Mouse (Mus musculus) ES-E14 (cell line): ENCODE measurements around the gene Clasp2. TPM values are rescaled to one million over a fixed set of nuclear protein-coding genes. Genes with fewer than 3 reads are reported as not detected.
A peak's percentile ranks its signal among the peaks of the same experiment; 100 is the strongest.

Experiments used
- DNase-seq: peaks from one replicate; pipeline ENCODE4 v3.0.0-alpha.2; 2013; ENCODE audit warnings: low read depth, low spot score
- H3K27ac ChIP-seq: 2 replicates; pipeline ENCODE4 v1.5.1; 2012; ENCODE audit warnings: low read depth, mild to moderate bottlenecking, low read length, moderate library complexity, mixed read lengths; ENCODE audit not compliant: poor library complexity, insufficient read depth, severe bottlenecking
- H3K36me3 ChIP-seq: 2 replicates; pipeline ENCODE4 v1.6.1; 2012; ENCODE audit warnings: mild to moderate bottlenecking, low read length, moderate library complexity, mixed read lengths; ENCODE audit not compliant: control insufficient read depth, poor library complexity, insufficient read depth, severe bottlenecking
- H3K4me1 ChIP-seq, 2 experiments: fragments of 150-350 bp in 1 of 2; sonication (generic) in 1 of 2; 2 replicates each; pipeline ENCODE4 v1.6.1; 2012; ENCODE audit warnings: low read length in 2 of 2, mild to moderate bottlenecking in 1 of 2, mixed read lengths in 1 of 2; ENCODE audit not compliant: control insufficient read depth in 2 of 2, insufficient read depth in 2 of 2, poor library complexity in 1 of 2
- H3K4me3 ChIP-seq, 2 experiments: fragments of 150-350 bp in 1 of 2; sonication (generic) in 1 of 2; 2 replicates each; pipeline ENCODE4 v1.5.1; 2012; ENCODE audit warnings: low read length in 2 of 2, low read depth in 1 of 2, mild to moderate bottlenecking in 1 of 2, mixed read lengths in 1 of 2; ENCODE audit not compliant: insufficient read depth in 1 of 2, poor library complexity in 1 of 2, severe bottlenecking in 1 of 2
- H3K9ac ChIP-seq: 2 replicates; pipeline ENCODE4 v1.6.1; 2012; ENCODE audit warnings: low read depth, mild to moderate bottlenecking, low read length, mixed read lengths; ENCODE audit not compliant: poor library complexity, insufficient read depth, severe bottlenecking
- H3K9me3 ChIP-seq: fragments of 150-350 bp; sonication (generic); 2 replicates; pipeline ENCODE4 v1.6.1; 2012; ENCODE audit warnings: low read depth, mild to moderate bottlenecking, low read length; ENCODE audit not compliant: control insufficient read depth, insufficient read depth
- CHD2 ChIP-seq: IDR thresholded peaks from 2 replicates; pipeline ENCODE4 v1.6.1; 2014; ENCODE audit warnings: mild to moderate bottlenecking, low read depth, low read length, inconsistent platforms
- HCFC1 ChIP-seq: IDR thresholded peaks from 2 replicates; pipeline ENCODE4 v1.6.1; 2012; ENCODE audit warnings: low read length, inconsistent platforms, borderline replicate concordance; ENCODE audit not compliant: insufficient read depth
- MAFK ChIP-seq: IDR thresholded peaks from 2 replicates; pipeline ENCODE4 v1.6.1; 2014; ENCODE audit warnings: mild to moderate bottlenecking, low read depth, low read length, inconsistent platforms; ENCODE audit not compliant: insufficient read depth
- ZC3H11A ChIP-seq: IDR thresholded peaks from 2 replicates; pipeline ENCODE4 v1.6.1; 2012; ENCODE audit warnings: low read depth, mild to moderate bottlenecking, inconsistent platforms, low read length, borderline replicate concordance
- ZNF384 ChIP-seq: IDR thresholded peaks from 2 replicates; pipeline ENCODE4 v1.6.1; 2012; ENCODE audit warnings: low read depth, low read length, inconsistent platforms
- in situ Hi-C, 2 experiments: fragments of 600-800 bp; cut with MboI; formaldehyde crosslinking; loops; one replicate each; pipeline ENCODE4 v1.15.1; 2025; ENCODE audit warnings: low sequenced_read_pairs in 2 of 2, inconsistent platforms in 1 of 2; ENCODE audit not compliant: unreplicated experiment in 2 of 2
- total RNA-seq: library from RNA; depleted of rRNA; stranded (reverse); fragments of 300-350 nt; gene quantifications from 2 replicates; pipeline ENCODE4 v1.2.3, GENCODE M21; 2012

Gene Clasp2
- total RNA-seq, 1 experiment, result 35.5 TPM

DNA sequence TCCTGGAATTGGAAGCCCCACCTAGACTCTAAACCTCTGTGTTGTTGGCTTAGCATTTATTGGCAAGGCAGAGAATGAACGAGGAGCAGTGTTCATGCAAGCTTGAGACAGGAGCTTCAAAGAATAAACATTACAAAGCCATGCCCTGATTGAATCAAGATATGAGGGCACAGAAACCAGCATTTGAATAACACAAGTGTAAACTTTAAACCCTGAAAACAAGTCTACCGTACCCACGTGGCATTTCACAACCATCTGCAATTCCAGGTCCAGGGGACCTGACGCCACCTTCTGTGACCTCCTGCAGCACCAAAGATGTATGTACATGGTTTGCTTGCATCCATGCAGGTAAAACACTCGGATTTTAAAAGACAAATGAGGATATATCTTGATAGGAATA is 181.4 kb downstream of the Clasp2 start:
- in situ Hi-C loops, result no loop called here
- Histone ChIP-seq H3K4me1 (no peaks in the 10 kb centered on the region), H3K36me3 (peaks cover 2% of the 10 kb centered on the region; the same call in 1 of the 2 replicates), H3K27ac (no peak overlapping the region), H3K4me3 (no peak overlapping the region), H3K9me3 (no peaks in the 10 kb centered on the region), H3K9ac (no peak overlapping the region)
- TF ChIP-seq MAFK (no peak), ZNF384 (no peak), ZC3H11A (no peak), HCFC1 (no peak), CHD2 (no peak)
- no peak for DNase-seq

DNA sequence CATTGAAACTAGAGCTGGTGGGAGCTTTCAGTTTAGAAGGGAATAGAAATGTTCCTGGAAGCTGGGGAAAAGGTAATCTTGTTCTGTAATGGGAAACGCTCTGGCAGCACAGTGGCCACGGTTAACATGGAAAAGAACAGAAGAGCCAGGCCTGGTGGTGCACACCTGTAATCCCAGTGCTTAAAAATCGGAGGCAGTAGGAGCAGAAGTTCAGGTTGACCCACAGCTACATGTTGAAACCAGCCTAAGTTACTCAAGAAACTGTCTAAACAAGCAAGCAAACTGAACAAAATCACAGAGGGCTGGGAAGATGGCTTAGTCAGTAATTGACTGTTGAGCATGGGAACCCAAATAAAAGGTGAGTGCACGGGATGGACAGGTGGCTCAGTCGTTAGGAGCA is 183.6 kb downstream of the Clasp2 start:
- no peak for DNase-seq
- Histone ChIP-seq H3K9me3 (no peaks in the 10 kb centered on the region), H3K36me3 (0 out of 2 replicates have a peak, but pooled peaks cover 2% of the 10 kb centered on the region), H3K27ac (no peak overlapping the region), H3K4me1 (no peaks in the 10 kb centered on the region; a peak in 1 of 4 replicates), H3K9ac (no peak overlapping the region), H3K4me3 (no peak overlapping the region)
- TF ChIP-seq ZC3H11A (no peak), ZNF384 (no peak), CHD2 (no peak), HCFC1 (no peak), MAFK (no peak)
- in situ Hi-C loops, result no loop called here

DNA sequence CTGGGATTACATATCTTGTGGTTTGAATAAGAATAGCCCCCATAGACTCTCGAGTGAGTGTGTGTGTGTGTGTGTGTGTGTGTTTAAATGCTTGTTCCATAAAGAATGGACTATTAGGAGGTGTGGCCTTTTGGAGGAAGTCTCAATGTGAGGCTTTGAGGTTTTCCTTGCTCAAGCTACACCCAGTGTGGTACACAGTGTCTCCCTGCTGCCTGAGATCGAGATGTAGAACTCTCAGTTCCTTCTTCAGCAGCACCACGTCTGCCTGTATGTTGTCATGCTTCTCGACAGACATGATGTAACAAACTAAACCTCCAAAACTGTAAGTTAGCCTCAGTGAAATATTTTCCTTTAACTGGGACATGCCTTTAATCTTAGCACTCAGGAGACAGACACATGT is 187.3 kb downstream of the Clasp2 start:
- Histone ChIP-seq H3K36me3 (no peaks in the 10 kb centered on the region), H3K9ac (no peak overlapping the region), H3K27ac (no peak overlapping the region), H3K9me3 (no peaks in the 10 kb centered on the region), H3K4me1 (peaks cover 0 to 3% of the 10 kb centered on the region in 2 experiments; a peak in 2 of 4 replicates), H3K4me3 (no peak overlapping the region)
- TF ChIP-seq HCFC1 (no peak), MAFK (no peak), ZNF384 (no peak), ZC3H11A (no peak), CHD2 (no peak)
- in situ Hi-C loops, result no loop called here
- no peak for DNase-seq

GRCm38 (mm10) chr9:113929676-113930075 is 188.4 kb downstream of the Clasp2 start:
- in situ Hi-C loops, result no loop called here
- Histone ChIP-seq H3K36me3 (no peaks in the 10 kb centered on the region), H3K4me3 (peak overlapping the region in 1 of 2 experiments; percentile 58; a peak in 2 of 4 replicates), H3K9me3 (no peaks in the 10 kb centered on the region), H3K4me1 (peaks cover 2 to 3% of the 10 kb centered on the region in 2 experiments; a peak in 2 of 4 replicates), H3K9ac (no peak overlapping the region), H3K27ac (no peak overlapping the region)
- no peak for DNase-seq
- no peak for TF ChIP-seq MAFK
- no peak for TF ChIP-seq ZC3H11A
- TF ChIP-seq CHD2, result no peak
- no peak for TF ChIP-seq ZNF384
- TF ChIP-seq HCFC1, result no peak

DNA sequence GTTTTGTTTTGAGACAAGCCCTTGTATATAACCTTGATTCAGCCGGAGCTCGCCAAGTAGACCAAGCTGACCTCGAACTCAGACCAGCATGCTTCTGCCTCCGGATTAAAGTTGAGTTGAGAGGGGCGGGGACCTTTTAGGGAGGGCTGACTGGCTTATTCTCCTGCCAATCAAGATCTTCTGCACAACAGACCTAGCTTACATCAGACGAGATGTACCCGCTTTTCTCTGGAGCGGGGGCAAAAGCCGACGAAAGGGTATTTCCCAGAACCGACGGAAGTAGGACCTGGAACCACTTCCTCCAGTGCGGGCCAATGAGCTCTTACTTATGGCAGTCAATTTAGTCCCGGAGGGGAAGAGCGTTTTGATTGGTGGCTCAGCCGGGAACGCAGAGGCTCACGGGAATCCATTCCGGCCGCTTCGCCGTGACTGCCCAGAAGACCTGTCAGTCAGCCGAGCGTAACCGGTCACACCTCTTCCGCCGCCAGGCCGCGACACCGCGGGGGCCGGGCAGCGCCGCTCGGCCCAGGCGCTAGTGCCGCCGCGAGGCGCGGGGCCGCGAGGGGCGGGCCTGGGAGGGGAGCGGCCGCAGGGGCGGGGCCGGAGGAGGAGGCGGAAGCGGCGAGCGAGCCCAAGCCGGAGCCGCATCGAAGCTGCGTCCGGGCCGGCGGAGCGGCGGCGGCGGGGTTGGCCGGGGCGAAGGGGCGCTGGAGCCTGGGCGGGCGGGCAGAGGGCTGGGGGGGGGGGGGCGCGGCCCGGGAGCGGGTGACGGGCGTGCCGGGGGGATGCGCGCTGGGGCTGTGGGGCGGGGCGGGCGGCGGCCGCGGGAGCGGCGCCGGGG is 189.5 kb downstream of the Clasp2 start, which contains the start of gene Ubp1:
Ubp1 (plus strand) TSS at position 401 of the 841 bp plus-strand sequence.
- Histone ChIP-seq H3K27ac (peak within 1 kb of the TSS; percentile 64), H3K4me3 (peak within 1 kb of the TSS; percentile 95 to 96), H3K36me3 (no peaks in the 10 kb centered on the region), H3K4me1 (peaks cover 2 to 3% of the 10 kb centered on the region in 2 experiments; a peak in 2 of 4 replicates), H3K9me3 (no peaks in the 10 kb centered on the region), H3K9ac (peak within 1 kb of the TSS; percentile 93)
- in situ Hi-C loops, result no loop called here
- DNase-seq, result peak; percentile 89
- TF ChIP-seq HCFC1 (no peak), CHD2 (peak; percentile 59; the same call in 1 of the 2 replicates)
